Mouse (Mus musculus) cortical plate, adult 2 months (tissue): ENCODE measurements around the gene Foxd2.

ENCODE experiments used
- CTCF ChIP-seq: fragments of 200-500 bp; IDR thresholded peaks from 2 replicates; pipeline ENCODE4 v1.5.1; 2011; ENCODE audit warnings: mild to moderate bottlenecking, control low read depth, low read length; ENCODE audit not compliant: insufficient read depth; ENCODE audit errors: extremely low read depth
- POLR2A ChIP-seq: fragments of 200-500 bp; IDR thresholded peaks from 2 replicates; pipeline ENCODE4 v1.6.1; 2011; ENCODE audit warnings: mild to moderate bottlenecking, low read length, control low read depth; ENCODE audit not compliant: insufficient read depth; ENCODE audit errors: extremely low read depth

DNA sequence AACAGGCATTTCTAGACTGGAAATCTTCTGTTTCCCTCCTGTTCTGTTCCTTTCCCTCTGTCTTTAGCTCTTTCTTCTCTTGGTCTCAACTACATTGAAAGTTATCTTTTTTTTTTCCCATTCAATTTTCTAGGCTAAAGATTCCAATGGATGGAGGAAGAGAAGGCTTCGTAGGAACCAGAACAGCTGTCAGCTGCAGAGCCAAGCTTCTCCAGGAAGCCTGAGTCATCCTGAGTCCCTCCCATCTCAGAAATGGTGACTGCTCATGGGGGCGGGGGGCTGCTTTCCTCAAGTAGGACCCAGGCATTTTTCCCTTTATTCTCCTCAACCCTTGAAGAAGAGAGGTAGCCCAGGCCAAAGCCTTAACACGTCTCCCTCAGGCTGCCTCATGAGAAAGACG is 7.4 kb upstream of the Foxd2 start:
- TF ChIP-seq CTCF (no peak), POLR2A (no peak)
